Comparison of ENCODE assay signal across 8 mouse cellular contexts in genomic region chr14:59838446-59839259, GRCm38 (mm10).
A peak's percentile ranks its signal among the peaks of the same experiment; 100 is the strongest.
DNase-seq lines count a peak whose midpoint lies in the region; ATAC-seq and TF ChIP-seq lines count a peak whose summit lies in the region.
"Not testable (repeated sequence)": the region's sequence is repeated elsewhere in the genome, so short reads cannot be mapped to it uniquely, and the experiment has no call there.

No protein-coding gene starts in this region.

- H3K4me3 ChIP-seq in embryonic facial prominence, embryonic 15.5 days (replicated peaks); hindbrain, embryonic 16.5 days (ENCODE audit: low read length); limb, embryonic 15.5 days; midbrain, embryonic 14.5 days (replicated peaks; ENCODE audit: low read depth, low read length): not testable (repeated sequence)

- not testable (repeated sequence) for TF ChIP-seq POLR2A in brain, embryonic 14.5 days (IDR thresholded peaks at IDR 0.05; ENCODE audit: borderline replicate concordance, extremely low read depth, insufficient read depth, insufficient read length, poor library complexity, severe bottlenecking)

- not testable (repeated sequence) for H3K27ac ChIP-seq in embryonic facial prominence, embryonic 15.5 days (replicated peaks); hindbrain, embryonic 16.5 days (ENCODE audit: low read depth, low read length); limb, embryonic 15.5 days; midbrain, embryonic 14.5 days (replicated peaks; ENCODE audit: low read depth, low read length)

- H3K9ac ChIP-seq in embryonic facial prominence, embryonic 15.5 days; hindbrain, embryonic 16.5 days (ENCODE audit: low read depth, low read length); limb, embryonic 15.5 days; midbrain, embryonic 14.5 days (replicated peaks; ENCODE audit: low read length): not testable (repeated sequence)

- H3K4me1 ChIP-seq in embryonic facial prominence, embryonic 15.5 days; hindbrain, embryonic 16.5 days (ENCODE audit: control insufficient read depth, insufficient read depth, low read depth, low read length); limb, embryonic 15.5 days; midbrain, embryonic 14.5 days (ENCODE audit: control insufficient read depth, insufficient read depth, low read length): not testable (repeated sequence)

- DNase-seq in brain, embryonic 14.5 days (ENCODE audit: low read depth), result peak; percentile 62
- peak; percentile 35 for DNase-seq in cerebellum, adult 9-10 months
- not testable (repeated sequence) for DNase-seq in midbrain, embryonic 14.5 days
- DNase-seq in retina, postnatal 1 day, result peak; percentile 50

- H3K36me3 ChIP-seq in embryonic facial prominence, embryonic 15.5 days; hindbrain, embryonic 16.5 days (ENCODE audit: control insufficient read depth, insufficient read depth, low read length); limb, embryonic 15.5 days; midbrain, embryonic 14.5 days (ENCODE audit: control insufficient read depth, insufficient read depth, low read length): not testable (repeated sequence)

- H3K9me3 ChIP-seq in embryonic facial prominence, embryonic 15.5 days (replicated peaks); hindbrain, embryonic 16.5 days (ENCODE audit: control insufficient read depth, low read length); limb, embryonic 15.5 days; midbrain, embryonic 14.5 days (ENCODE audit: control insufficient read depth, low read length): not testable (repeated sequence)

- H3K4me2 ChIP-seq in embryonic facial prominence, embryonic 15.5 days (replicated peaks); hindbrain, embryonic 16.5 days (ENCODE audit: low read length); limb, embryonic 15.5 days; midbrain, embryonic 14.5 days (ENCODE audit: low read length): not testable (repeated sequence)

- ATAC-seq in embryonic facial prominence, embryonic 15.5 days (ENCODE audit: insufficient number of reproducible peaks, low FRiP score, low TSS enrichment, low read depth), result peak; percentile 67
- ATAC-seq in frontal cortex, adult (ENCODE audit: low TSS enrichment), result peak; percentile 92
- ATAC-seq in hindbrain, embryonic 16.5 days, result peak; percentile 86
- peak; percentile 44; the same call in 1 of the 2 replicates for ATAC-seq in limb, embryonic 15.5 days (ENCODE audit: insufficient number of reproducible peaks, low FRiP score, low TSS enrichment, low read depth)
- ATAC-seq in midbrain, embryonic 14.5 days (ENCODE audit: low FRiP score, low TSS enrichment), result peak; percentile 72

- WGBS in embryonic facial prominence, embryonic 15.5 days, result 83% methylated on average over 1 of the region's 3 CpGs
- WGBS in hindbrain, embryonic 16.5 days, result 84% methylated on average over 1 of the region's 3 CpGs
- WGBS in limb, embryonic 15.5 days, result 89% methylated on average over 1 of the region's 3 CpGs
- 80% methylated on average over 1 of the region's 3 CpGs for WGBS in midbrain, embryonic 14.5 days

- not testable (repeated sequence) for TF ChIP-seq CTCF in brain, embryonic 14.5 days (IDR thresholded peaks at IDR 0.05; ENCODE audit: borderline replicate concordance, extremely low read depth, insufficient read depth, insufficient read length)

- not testable (repeated sequence) for H3K27me3 ChIP-seq in embryonic facial prominence, embryonic 15.5 days; hindbrain, embryonic 16.5 days (replicated peaks; ENCODE audit: control insufficient read depth, insufficient read depth, low read length); limb, embryonic 15.5 days; midbrain, embryonic 14.5 days (ENCODE audit: control insufficient read depth, insufficient read depth, low read length)
